Mouse (Mus musculus) kidney, adult 9 months (tissue): Measurements from ENCODE around the gene Cpeb2.
A peak's percentile ranks its signal among the peaks of the same experiment; 100 is the strongest.

ENCODE experiments used
- DNase-seq: peaks from one replicate; pipeline ENCODE4 v3.0.0; 2022

Gene Cpeb2

GRCm38 (mm10) chr5:43232480-43233315, at the start of gene Cpeb2:
Gene Cpeb2, plus strand, starts transcription at chr5:43233170.
- peak; percentile 98 for DNase-seq

GRCm38 (mm10) chr5:43183556-43183955, 49.4 kb upstream of the Cpeb2 start:
- peak; percentile 61 for DNase-seq

GRCm38 (mm10) chr5:43184834-43185233, 48.1 kb upstream of the Cpeb2 start:
- DNase-seq, result no peak

- DNase-seq, result peak; percentile 4
Measured at GRCm38 (mm10) chr5:43185478-43185877, 47.5 kb upstream of the Cpeb2 start.

- DNase-seq, result no peak
Measured at GRCm38 (mm10) chr5:43200686-43201085, 32.3 kb upstream of the Cpeb2 start.

GRCm38 (mm10) chr5:43206495-43207053, 26.4 kb upstream of the Cpeb2 start:
- DNase-seq, result no peak

- peak; percentile 49 for DNase-seq
Measured at GRCm38 (mm10) chr5:43217468-43217867, 15.5 kb upstream of the Cpeb2 start.

GRCm38 (mm10) chr5:43217987-43218846, 14.8 kb upstream of the Cpeb2 start:
- DNase-seq, result no peak

GRCm38 (mm10) chr5:43218847-43219132, 14.2 kb upstream of the Cpeb2 start:
- peak; percentile 94 for DNase-seq

- no peak for DNase-seq
Measured at GRCm38 (mm10) chr5:43223359-43223758, 9.6 kb upstream of the Cpeb2 start.

- DNase-seq, result no peak
Measured at GRCm38 (mm10) chr5:43224245-43224644, 8.7 kb upstream of the Cpeb2 start.

GRCm38 (mm10) chr5:43226160-43226559, 6.8 kb upstream of the Cpeb2 start:
- DNase-seq, result no peak

- DNase-seq, result no peak
Measured at GRCm38 (mm10) chr5:43227607-43228006, 5.4 kb upstream of the Cpeb2 start.

- DNase-seq, result peak; percentile 76
Measured at GRCm38 (mm10) chr5:43231061-43231460, 1.9 kb upstream of the Cpeb2 start.

- DNase-seq, result no peak
Measured at GRCm38 (mm10) chr5:43232149-43232479, 856 bp upstream of the Cpeb2 start.

- peak; percentile 88 for DNase-seq
Measured at GRCm38 (mm10) chr5:43233316-43234181, 579 bp downstream of the Cpeb2 start.

- peak; percentile 48 for DNase-seq
Measured at GRCm38 (mm10) chr5:43234321-43235185, 1.6 kb downstream of the Cpeb2 start.

- peak; percentile 53 for DNase-seq
Measured at GRCm38 (mm10) chr5:43235186-43235785, 2.3 kb downstream of the Cpeb2 start.

- DNase-seq, result peak; percentile 39
Measured at GRCm38 (mm10) chr5:43235997-43236396, 3.0 kb downstream of the Cpeb2 start.

GRCm38 (mm10) chr5:43236476-43236875, 3.5 kb downstream of the Cpeb2 start:
- peak; percentile 17 for DNase-seq

GRCm38 (mm10) chr5:43237238-43237637, 4.3 kb downstream of the Cpeb2 start:
- no peak for DNase-seq
